Mouse (Mus musculus) neutrophil, adult 83 days (primary cell): ENCODE measurements around the gene Cmas. TPM values are rescaled to one million over a fixed set of nuclear protein-coding genes. Genes with fewer than 3 reads are reported as not detected.

Experiments
- total RNA-seq, 2 experiments: library from RNA; stranded (reverse); gene quantifications; one replicate each; pipeline ENCODE4 v1.2.4; 2023

Gene Cmas
- total RNA-seq: 10 to 100 TPM; 33.8 to 34.5 TPM

DNA sequence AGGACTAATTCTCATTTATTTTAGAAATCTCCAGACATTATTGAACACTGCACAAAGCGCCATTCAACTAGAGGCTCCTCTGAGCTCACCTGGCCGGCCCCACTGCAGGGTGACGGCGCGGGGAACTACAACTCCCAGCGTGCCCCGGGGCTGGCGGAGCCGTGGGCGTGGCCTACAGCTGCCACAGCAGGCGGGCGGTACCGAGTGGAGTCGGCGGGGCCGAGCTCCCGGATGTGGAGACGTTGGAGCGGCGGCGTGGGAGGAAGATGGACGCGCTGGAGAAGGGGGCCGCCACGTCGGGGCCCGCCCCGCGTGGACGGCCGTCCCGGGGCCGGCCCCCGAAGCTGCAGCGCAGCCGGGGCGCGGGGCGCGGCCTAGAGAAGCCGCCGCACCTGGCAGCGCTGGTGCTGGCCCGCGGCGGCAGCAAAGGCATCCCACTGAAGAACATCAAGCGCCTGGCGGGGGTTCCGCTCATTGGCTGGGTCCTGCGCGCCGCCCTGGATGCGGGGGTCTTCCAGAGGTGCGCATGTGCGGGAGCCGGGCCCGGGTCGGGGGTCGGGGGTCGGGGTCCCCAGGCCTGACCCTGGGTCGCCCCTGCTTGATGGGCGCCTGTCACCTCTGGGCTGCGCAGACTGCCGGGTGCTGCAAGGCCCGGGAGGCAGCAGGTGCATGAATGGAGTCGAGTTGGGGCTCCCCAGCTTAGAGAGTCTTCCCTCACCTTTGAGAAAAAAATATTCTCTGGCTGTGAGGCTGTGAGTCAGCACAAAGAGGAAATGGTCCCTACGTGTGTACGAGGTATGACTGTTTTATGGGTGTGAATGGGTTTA is at the start of gene Cmas:
Gene Cmas, plus strand, starts transcription at position 180 of the 827 bp plus-strand sequence.

DNA sequence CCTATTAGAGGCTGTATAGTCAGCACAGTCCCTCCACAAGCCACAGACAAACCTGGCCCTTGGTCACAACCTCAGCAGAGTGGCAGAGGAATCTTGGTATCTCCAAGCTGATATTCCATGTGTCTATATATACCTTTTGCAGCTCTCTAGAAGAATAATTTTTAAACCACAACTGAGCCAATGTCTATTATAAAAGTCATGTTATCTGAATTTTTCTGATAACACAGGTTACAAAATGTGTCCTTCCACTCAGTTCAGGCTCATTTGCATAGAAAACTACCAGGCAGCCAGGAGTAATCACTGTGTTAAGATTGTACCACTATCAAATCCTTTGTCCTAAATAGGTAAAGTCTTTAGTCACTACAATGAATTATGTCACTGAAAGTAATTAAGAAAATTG is 47.9 kb downstream of the Cmas start, which contains the start of gene Sult6b2:
Gene Sult6b2, minus strand, starts transcription at position 101 of the 400 bp plus-strand sequence.

Other genes with a start within 250 kb of the Cmas start
- 10 to 100 TPM; 25.2 to 30.6 TPM for gene Ldhb, start 248.7 kb upstream of the Cmas start, total RNA-seq
- gene Kcnj8, start 185.1 kb upstream of the Cmas start, total RNA-seq: under 1 TPM; 0.18 to 0.24 TPM
- gene Abcc9, start 54.4 kb upstream of the Cmas start, total RNA-seq: under 1 TPM; 0.11 to 0.31 TPM
- under 1 TPM in 1 of 2 experiments, not detected in 1; 0.24 TPM for gene Sult6b2, start 47.8 kb downstream of the Cmas start, total RNA-seq
- gene St8sia1, start 207.8 kb downstream of the Cmas start, total RNA-seq: 10 to 100 TPM; 23.4 to 25.0 TPM